Mouse (Mus musculus) gastrocnemius, postnatal 14 days (tissue): ENCODE data around the gene Gm43302. TPM values are rescaled to one million over a fixed set of nuclear protein-coding genes. Genes with fewer than 3 reads are reported as not detected.
"Not testable (repeated sequence)": the region's sequence is repeated elsewhere in the genome, so short reads cannot be mapped to it uniquely, and the experiment has no call there.

Source experiments
- DNase-seq: peaks from one replicate; pipeline ENCODE4 v3.0.0; 2021; ENCODE audit warnings: mixed read lengths
- intact Hi-C: fragments of 180-260 bp; cut with DNase I; formaldehyde crosslinking; loops from one replicate; pipeline ENCODE4 v1.15.1; 2025; ENCODE audit warnings: low total_unique reads
- total RNA-seq, 2 experiments: library from RNA; stranded (reverse); gene quantifications; 2 replicates each; pipeline ENCODE4 v1.2.3; 2021

The Gm43302 gene
- total RNA-seq, 2 experiments from 2014 or later = not detected

- intact Hi-C loops, DNase-seq: not testable (repeated sequence)
These were observed 84.5 kb downstream of the Gm43302 start for GRCm38 (mm10) chr5:105208957-105209356.

GRCm38 (mm10) chr5:105200791-105201355 lies 92.6 kb downstream of the Gm43302 start:
- intact Hi-C loops, DNase-seq: not testable (repeated sequence)

GRCm38 (mm10) chr5:105199149-105199548 lies 94.3 kb downstream of the Gm43302 start:
- intact Hi-C loops, DNase-seq: not testable (repeated sequence)

GRCm38 (mm10) chr5:105197915-105198560 lies 95.5 kb downstream of the Gm43302 start:
- DNase-seq, intact Hi-C loops: not testable (repeated sequence)

GRCm38 (mm10) chr5:105196308-105196707 lies 97.2 kb downstream of the Gm43302 start:
- intact Hi-C loops, DNase-seq: not testable (repeated sequence)

- intact Hi-C loops = not testable (repeated sequence)
These were observed 101.0 kb downstream of the Gm43302 start for GRCm38 (mm10) chr5:105192536-105192935.

GRCm38 (mm10) chr5:105181446-105181845 lies 112.0 kb downstream of the Gm43302 start:
- no peak for DNase-seq
- intact Hi-C loops = no loop called here

More at GRCm38 (mm10) chr5:105192536-105192935, 101.0 kb downstream of the Gm43302 start:
- not testable (repeated sequence) for DNase-seq

Other genes starting within 250 kb of the Gm43302 start
- 1 to 10 TPM; 3.7 to 4.0 TPM for gene Gbp9, start 154.2 kb downstream of the Gm43302 start, total RNA-seq
- not detected for gene Gbp8, start 154.2 kb downstream of the Gm43302 start, total RNA-seq
- gene Gbp4, start 154.1 kb downstream of the Gm43302 start, total RNA-seq = 1 to 10 TPM; 1.3 to 1.8 TPM
- gene Gbp10, start 54.2 kb downstream of the Gm43302 start, total RNA-seq = under 1 TPM; 0.10 to 0.64 TPM
- 1 to 10 TPM in 1 of 2 experiments, under 1 TPM in 1; 0.70 to 1.0 TPM for gene Gbp6, start within 50 bp of the Gm43302 start, total RNA-seq
- gene Lrrc8b, start 122.1 kb upstream of the Gm43302 start, total RNA-seq = 1 to 10 TPM; 5.0 to 5.7 TPM
- gene Lrrc8c, start 225.7 kb upstream of the Gm43302 start, total RNA-seq = 10 to 100 TPM; 15.1 to 17.9 TPM